Mouse (Mus musculus) cerebellum, adult 2 months (tissue): Measurements from ENCODE around the gene Klrb1c.

Source experiments
- CTCF ChIP-seq: fragments of 200-500 bp; IDR thresholded peaks from 2 replicates; pipeline ENCODE4 v1.5.1; 2011; ENCODE audit warnings: low read depth, mild to moderate bottlenecking, control low read depth, low read length, moderate library complexity, borderline replicate concordance; ENCODE audit not compliant: insufficient read depth
- POLR2A ChIP-seq: fragments of 200-500 bp; IDR thresholded peaks from 2 replicates; pipeline ENCODE4 v1.6.1; 2011; ENCODE audit warnings: low read length, control low read depth, borderline replicate concordance; ENCODE audit not compliant: insufficient read depth

- TF ChIP-seq CTCF (no peak), POLR2A (no peak)
Measured at GRCm38 (mm10) chr6:128732032-128732431, 57.0 kb downstream of the Klrb1c start.
